Mouse (Mus musculus) spleen, postnatal 4 days (tissue): ENCODE measurements around the gene 2310007B03Rik.

Experiments
- DNase-seq, 2 experiments: peaks; one replicate each; pipeline ENCODE4 v3.0.0; 2022; ENCODE audit warnings: low spot score in 2 of 2

The 2310007B03Rik gene

GRCm38 (mm10) chr1:93101571-93102061 is 59.1 kb downstream of the 2310007B03Rik start, which contains the start of gene Kif1a:
Gene Kif1a (minus strand): TSS chr1:93101951.
- no peak for DNase-seq
